Mouse (Mus musculus) neural tube, embryonic 15.5 days (tissue): ENCODE data around the gene Prex1. TPM values are rescaled to one million over a fixed set of nuclear protein-coding genes. Genes with fewer than 3 reads are reported as not detected.
A peak's percentile ranks its signal among the peaks of the same experiment; 100 is the strongest.
"Not testable (repeated sequence)": the region's sequence is repeated elsewhere in the genome, so short reads cannot be mapped to it uniquely, and the experiment has no call there.

Experiments used
- ATAC-seq: fragments of 200-750 bp; cut with Nextera tagmentation; 2 replicates; pipeline ENCODE4 v1.8.0; 2017; ENCODE audit warnings: mild to moderate bottlenecking, moderate TSS enrichment, moderate library complexity; ENCODE audit not compliant: low FRiP score
- H3K27ac ChIP-seq: fragments of 300-500 bp; sonication (generic); replicated peaks from 2 replicates; pipeline ENCODE4 v1.5.1; 2015; ENCODE audit warnings: mild to moderate bottlenecking, inconsistent platforms
- H3K27me3 ChIP-seq: fragments of 300-500 bp; sonication (generic); replicated peaks from 2 replicates; pipeline ENCODE4 v1.6.1; 2015; ENCODE audit warnings: inconsistent platforms
- H3K36me3 ChIP-seq: fragments of 300-500 bp; sonication (generic); 2 replicates; pipeline ENCODE4 v1.6.1; 2015; ENCODE audit warnings: inconsistent platforms
- H3K4me1 ChIP-seq: fragments of 300-500 bp; sonication (generic); 2 replicates; pipeline ENCODE4 v1.6.1; 2015; ENCODE audit warnings: inconsistent platforms
- H3K4me2 ChIP-seq: fragments of 300-500 bp; sonication (generic); 2 replicates; pipeline ENCODE4 v1.6.1; 2015; ENCODE audit warnings: inconsistent platforms, mild to moderate bottlenecking, moderate library complexity
- H3K4me3 ChIP-seq: fragments of 300-500 bp; sonication (generic); replicated peaks from 2 replicates; pipeline ENCODE4 v1.5.1; 2015; ENCODE audit warnings: mild to moderate bottlenecking, inconsistent platforms
- H3K9ac ChIP-seq: fragments of 300-500 bp; sonication (generic); replicated peaks from 2 replicates; pipeline ENCODE4 v1.6.1; 2015; ENCODE audit warnings: mild to moderate bottlenecking, inconsistent platforms
- H3K9me3 ChIP-seq: fragments of 300-500 bp; sonication (generic); replicated peaks from 2 replicates; pipeline ENCODE4 v1.6.1; 2016; ENCODE audit warnings: inconsistent platforms
- WGBS: fragments of 180-500 bp; shearing (Covaris S2); methylation state at CpG from one replicate; pipeline ENCODE4 v1.1.7; 2015; ENCODE audit warnings: mixed read lengths; 5-methylcytosine and 5-hydroxymethylcytosine counted together
- polyA plus RNA-seq: library from polyadenylated mRNA; unstranded; fragments of >200 nt; fragmentation: Nextera tagmentation; extraction: Ambion mirVana; gene quantifications from 2 replicates; pipeline ENCODE4 v1.2.1, GENCODE M21; 2015

Prex1 gene
- polyA plus RNA-seq, 1 experiment from 2014 or later: 24.9 TPM

DNA sequence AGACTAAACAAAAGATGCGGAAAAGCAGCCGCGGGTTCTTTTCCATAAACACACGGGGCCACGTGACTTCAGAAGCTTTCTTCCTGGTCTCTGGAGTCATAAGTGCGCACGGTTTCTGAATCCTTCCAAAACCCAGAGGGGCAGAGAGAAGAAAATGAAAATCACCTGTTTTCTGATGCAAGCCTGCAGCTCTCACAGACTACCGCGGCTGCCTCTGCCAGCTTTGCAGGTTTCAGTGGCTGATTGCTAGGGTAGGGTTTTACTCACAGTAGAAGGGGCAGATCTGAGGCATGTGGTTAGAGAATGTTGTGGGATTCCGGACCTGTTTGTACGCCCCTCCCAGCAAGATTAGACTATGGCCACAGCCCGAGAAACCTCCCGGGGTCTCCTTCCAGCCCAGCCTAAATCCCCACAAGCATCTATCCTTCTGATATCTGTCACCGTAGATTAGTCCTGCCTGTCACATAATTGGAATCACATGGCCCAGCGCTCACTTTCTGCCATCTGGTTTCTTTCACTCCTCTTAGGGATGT, 21.9 kb upstream of the Prex1 start:
- no peaks in the 10 kb centered on the region for H3K27me3 ChIP-seq
- no peaks in the 10 kb centered on the region for H3K9me3 ChIP-seq
- H3K36me3 ChIP-seq: no peaks in the 10 kb centered on the region
- H3K9ac ChIP-seq: no peak overlapping the region
- H3K4me2 ChIP-seq: peak overlapping the region; percentile 28; the same call in 1 of the 2 replicates
- H3K4me1 ChIP-seq: peaks cover 7% of the 10 kb centered on the region
- 45% methylated on average over 15 of the region's 15 CpGs for WGBS
- H3K27ac ChIP-seq: no peak overlapping the region; the same call in 1 of the 2 replicates
- H3K4me3 ChIP-seq: no peak overlapping the region
- ATAC-seq: no peak

DNA sequence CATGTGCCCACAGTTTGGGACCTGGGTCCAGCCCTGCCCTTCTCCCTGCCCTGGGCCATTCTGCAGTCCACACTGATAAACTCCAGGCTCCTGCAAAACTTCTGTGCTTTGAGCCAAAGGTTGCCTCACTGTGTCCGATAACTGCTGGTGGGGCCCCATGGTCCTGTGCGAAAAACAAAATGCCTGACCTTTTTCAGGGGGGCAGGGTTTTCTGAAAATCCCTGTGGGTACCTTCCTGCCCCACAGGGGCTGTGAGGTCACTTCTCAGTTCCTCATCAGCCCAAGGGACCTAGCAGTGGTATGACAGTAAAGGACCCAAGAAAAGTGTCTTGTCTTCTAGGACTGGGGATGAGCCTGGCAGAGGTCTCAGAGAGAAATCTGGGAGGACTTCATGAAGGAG, 19.2 kb upstream of the Prex1 start:
- Histone ChIP-seq H3K27ac (no peak overlapping the region), H3K9me3 (no peaks in the 10 kb centered on the region), H3K9ac (no peak overlapping the region), H3K4me3 (no peak overlapping the region), H3K4me1 (peaks cover 25% of the 10 kb centered on the region), H3K4me2 (no peak overlapping the region), H3K36me3 (no peaks in the 10 kb centered on the region), H3K27me3 (no peaks in the 10 kb centered on the region)
- 93% methylated on average over 2 of the region's 2 CpGs for WGBS
- ATAC-seq: no peak

GRCm38 (mm10) chr2:166732146-166732545, 18.5 kb upstream of the Prex1 start:
- no peak for ATAC-seq
- H3K27ac ChIP-seq: no peak overlapping the region
- H3K4me3 ChIP-seq: no peak overlapping the region
- no peak overlapping the region for H3K4me2 ChIP-seq
- H3K27me3 ChIP-seq: no peaks in the 10 kb centered on the region
- WGBS: 88% methylated on average over 4 of the region's 4 CpGs
- H3K9ac ChIP-seq: no peak overlapping the region
- no peaks in the 10 kb centered on the region for H3K9me3 ChIP-seq
- no peaks in the 10 kb centered on the region for H3K36me3 ChIP-seq
- peaks cover 31% of the 10 kb centered on the region for H3K4me1 ChIP-seq

GRCm38 (mm10) chr2:166731102-166731883, 17.7 kb upstream of the Prex1 start:
- H3K27ac ChIP-seq, H3K4me3 ChIP-seq, H3K4me2 ChIP-seq, ATAC-seq, H3K27me3 ChIP-seq, H3K36me3 ChIP-seq, H3K9ac ChIP-seq, H3K9me3 ChIP-seq: not testable (repeated sequence)
- peaks cover 36% of the 10 kb centered on the region for H3K4me1 ChIP-seq
- WGBS: 85% methylated on average over 1 of the region's 1 CpGs

GRCm38 (mm10) chr2:166730567-166730915, 16.9 kb upstream of the Prex1 start:
- Histone ChIP-seq H3K27me3 (no peaks in the 10 kb centered on the region), H3K36me3 (no peaks in the 10 kb centered on the region), H3K27ac (peak overlapping the region; percentile 68), H3K4me2 (no peak overlapping the region), H3K9ac (no peak overlapping the region), H3K4me3 (no peak overlapping the region), H3K9me3 (no peaks in the 10 kb centered on the region), H3K4me1 (peaks cover 33% of the 10 kb centered on the region)
- no peak for ATAC-seq
- 38% methylated on average over 6 of the region's 6 CpGs for WGBS

DNA sequence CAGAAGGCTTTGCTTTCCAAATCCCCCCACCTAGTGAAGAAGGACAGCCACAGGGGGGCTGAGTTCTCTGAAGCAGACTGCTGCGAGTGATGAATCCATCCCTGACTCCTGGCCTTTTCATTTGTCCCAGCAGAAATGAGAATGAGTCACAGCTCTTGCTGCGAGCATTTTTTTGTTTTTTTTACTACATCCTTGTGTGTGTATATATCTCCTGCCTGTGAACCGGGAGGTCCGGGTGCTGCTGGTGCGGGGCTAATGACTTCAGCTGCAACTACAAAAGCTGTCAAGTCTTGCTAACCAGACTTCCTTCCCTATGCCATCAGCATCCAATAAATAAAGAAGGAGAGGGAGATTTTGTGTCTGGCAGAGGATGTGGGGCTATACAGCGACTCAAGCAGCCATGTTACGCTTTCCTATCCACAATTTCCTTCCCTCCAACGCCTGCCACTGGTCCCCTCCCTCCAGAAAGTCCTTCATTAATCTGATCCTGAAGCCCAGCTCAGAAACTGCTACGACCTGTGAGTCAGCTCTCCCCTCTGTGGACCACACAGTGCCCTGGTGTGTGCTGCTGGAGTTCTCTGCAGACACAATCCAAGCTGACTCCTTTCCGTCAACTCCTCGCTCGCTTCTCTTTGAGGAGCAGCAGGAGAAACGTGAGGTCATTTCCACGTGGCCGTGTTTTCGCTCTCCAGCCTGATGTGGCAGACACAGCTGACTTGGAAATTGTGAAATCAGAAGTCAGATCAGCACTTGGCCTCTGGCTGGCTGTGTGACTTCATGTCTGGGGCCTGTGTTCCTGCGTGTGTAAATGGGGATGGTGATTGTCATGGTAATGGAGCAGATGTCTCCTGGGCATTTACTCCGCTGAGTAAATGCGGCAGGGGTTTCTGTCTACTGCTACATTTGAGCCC, 16.3 kb upstream of the Prex1 start:
- ATAC-seq: peak; percentile 46; the same call in 1 of the 2 replicates
- 8% methylated on average over 19 of the region's 19 CpGs for WGBS
- H3K9ac ChIP-seq: no peak overlapping the region; the same call in 1 of the 2 replicates
- H3K27me3 ChIP-seq: no peaks in the 10 kb centered on the region
- no peaks in the 10 kb centered on the region for H3K36me3 ChIP-seq
- peaks cover 30% of the 10 kb centered on the region for H3K4me1 ChIP-seq
- H3K4me3 ChIP-seq: no peak overlapping the region
- H3K9me3 ChIP-seq: no peaks in the 10 kb centered on the region
- H3K4me2 ChIP-seq: peak overlapping the region; percentile 29
- peak overlapping the region; percentile 68 for H3K27ac ChIP-seq

- Histone ChIP-seq H3K36me3 (no peaks in the 10 kb centered on the region), H3K9me3 (no peaks in the 10 kb centered on the region), H3K4me1 (peaks cover 30% of the 10 kb centered on the region), H3K27me3 (no peaks in the 10 kb centered on the region), H3K9ac (no peak overlapping the region), H3K27ac (no peak overlapping the region), H3K4me3 (no peak overlapping the region), H3K4me2 (no peak overlapping the region)
- ATAC-seq: no peak
- WGBS: 23% methylated on average over 3 of the region's 3 CpGs
Observed at GRCm38 (mm10) chr2:166729045-166729444, 15.4 kb upstream of the Prex1 start.

- Histone ChIP-seq H3K9me3 (no peaks in the 10 kb centered on the region), H3K4me1 (peaks cover 30% of the 10 kb centered on the region), H3K27me3 (no peaks in the 10 kb centered on the region), H3K4me2 (no peak overlapping the region), H3K27ac (peak overlapping the region; percentile 34; the same call in 1 of the 2 replicates), H3K4me3 (no peak overlapping the region), H3K9ac (no peak overlapping the region), H3K36me3 (no peaks in the 10 kb centered on the region)
- 52% methylated on average over 3 of the region's 3 CpGs for WGBS
- no peak for ATAC-seq
Observed at GRCm38 (mm10) chr2:166728261-166728680, 14.6 kb upstream of the Prex1 start.

DNA sequence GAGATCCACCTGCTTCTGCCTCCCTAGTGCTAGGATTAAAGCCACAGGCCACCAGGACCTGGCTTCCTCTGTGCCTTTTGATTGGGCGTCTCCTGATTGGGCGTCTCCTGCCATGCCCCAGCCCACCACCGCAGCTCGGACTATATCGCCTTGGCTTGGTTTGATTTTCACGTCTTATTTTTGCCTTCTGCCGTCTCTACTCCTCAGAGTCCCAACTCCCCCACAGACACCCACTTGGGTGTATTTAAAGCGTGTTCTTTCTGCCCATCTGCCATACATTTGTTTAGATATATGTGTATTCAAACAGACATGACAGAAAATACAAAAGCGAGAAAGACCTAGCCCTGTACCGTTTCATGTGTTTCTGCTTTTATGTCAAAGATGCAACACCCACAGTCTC, 14.2 kb upstream of the Prex1 start:
- H3K4me2 ChIP-seq: no peak overlapping the region
- no peak for ATAC-seq
- no peak overlapping the region for H3K9ac ChIP-seq
- H3K27ac ChIP-seq: no peak overlapping the region
- H3K27me3 ChIP-seq: no peaks in the 10 kb centered on the region
- no peak overlapping the region for H3K4me3 ChIP-seq
- no peaks in the 10 kb centered on the region for H3K36me3 ChIP-seq
- 73% methylated on average over 10 of the region's 10 CpGs for WGBS
- H3K4me1 ChIP-seq: peaks cover 30% of the 10 kb centered on the region
- H3K9me3 ChIP-seq: no peaks in the 10 kb centered on the region

GRCm38 (mm10) chr2:166726891-166727290, 13.3 kb upstream of the Prex1 start:
- Histone ChIP-seq H3K9me3 (no peaks in the 10 kb centered on the region), H3K4me3 (no peak overlapping the region), H3K4me1 (peaks cover 30% of the 10 kb centered on the region), H3K4me2 (no peak overlapping the region), H3K9ac (no peak overlapping the region), H3K27me3 (no peaks in the 10 kb centered on the region), H3K36me3 (no peaks in the 10 kb centered on the region), H3K27ac (no peak overlapping the region)
- 16% methylated on average over 6 of the region's 6 CpGs for WGBS
- no peak for ATAC-seq

DNA sequence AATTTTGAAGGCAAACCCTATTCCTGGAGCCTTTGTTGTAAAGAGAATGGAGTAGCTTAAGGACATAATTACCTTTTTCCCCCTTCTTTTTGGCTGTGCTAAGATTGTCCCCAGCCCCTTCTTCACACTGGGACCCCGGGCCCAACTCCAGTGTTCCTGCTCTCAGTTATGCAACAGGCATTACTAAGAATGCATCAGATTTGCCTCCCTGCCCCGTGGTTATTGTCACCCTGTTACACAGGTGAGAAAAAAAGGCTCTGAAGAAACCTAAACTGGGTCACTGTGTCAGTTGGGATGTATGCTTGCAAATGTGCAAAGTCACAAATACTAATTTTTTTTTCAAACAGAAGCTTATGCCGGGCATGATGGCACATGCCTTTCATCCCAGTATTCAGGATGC, 6.8 kb upstream of the Prex1 start:
- Histone ChIP-seq H3K36me3 (no peaks in the 10 kb centered on the region), H3K4me2 (no peak overlapping the region), H3K9me3 (no peaks in the 10 kb centered on the region), H3K4me3 (no peak overlapping the region), H3K4me1 (no peaks in the 10 kb centered on the region), H3K27ac (no peak overlapping the region), H3K9ac (no peak overlapping the region), H3K27me3 (no peaks in the 10 kb centered on the region)
- WGBS: 74% methylated on average over 3 of the region's 3 CpGs
- ATAC-seq: no peak
